Mouse (Mus musculus) embryonic facial prominence, embryonic 13.5 days (tissue): ENCODE measurements around the gene Cdkal1. TPM values are rescaled to one million over a fixed set of nuclear protein-coding genes. Genes with fewer than 3 reads are reported as not detected.

ENCODE experiments used
- ATAC-seq: fragments of 200-750 bp; cut with Nextera tagmentation; 2 replicates; pipeline ENCODE4 v1.8.0; 2017; ENCODE audit warnings: low read depth; ENCODE audit not compliant: insufficient number of reproducible peaks, insufficient read depth, low FRiP score, low TSS enrichment
- H3K27ac ChIP-seq: fragments of 300-500 bp; sonication (generic); 2 replicates; pipeline ENCODE4 v1.5.1; 2015; ENCODE audit warnings: moderate library complexity, mild to moderate bottlenecking, inconsistent platforms
- H3K27me3 ChIP-seq: fragments of 300-500 bp; sonication (generic); 2 replicates; pipeline ENCODE4 v1.6.1; 2015; ENCODE audit warnings: mild to moderate bottlenecking, inconsistent platforms
- H3K36me3 ChIP-seq: fragments of 300-500 bp; sonication (generic); 2 replicates; pipeline ENCODE4 v1.6.1; 2015; ENCODE audit warnings: mild to moderate bottlenecking, inconsistent platforms
- H3K4me1 ChIP-seq: fragments of 300-500 bp; sonication (generic); 2 replicates; pipeline ENCODE4 v1.6.1; 2015; ENCODE audit warnings: inconsistent platforms
- H3K4me2 ChIP-seq: fragments of 300-500 bp; sonication (generic); 2 replicates; pipeline ENCODE4 v1.6.1; 2015; ENCODE audit warnings: moderate library complexity, mild to moderate bottlenecking, inconsistent platforms
- H3K4me3 ChIP-seq: fragments of 300-500 bp; sonication (generic); 2 replicates; pipeline ENCODE4 v1.5.1; 2015; ENCODE audit warnings: mild to moderate bottlenecking, inconsistent platforms
- H3K9ac ChIP-seq: fragments of 300-500 bp; sonication (generic); 2 replicates; pipeline ENCODE4 v1.6.1; 2015; ENCODE audit warnings: mild to moderate bottlenecking, inconsistent platforms
- H3K9me3 ChIP-seq: fragments of 300-500 bp; sonication (generic); 2 replicates; pipeline ENCODE4 v1.6.1; 2016; ENCODE audit warnings: inconsistent platforms
- WGBS: fragments of 180-500 bp; shearing (Covaris S2); methylation state at CpG from one replicate; pipeline ENCODE4 v1.1.7; 2015; ENCODE audit warnings: mixed read lengths; 5-methylcytosine and 5-hydroxymethylcytosine counted together
- polyA plus RNA-seq: library from polyadenylated mRNA; unstranded; fragments of >200 nt; fragmentation: Nextera tagmentation; extraction: Ambion mirVana; gene quantifications from 2 replicates; pipeline ENCODE4 v1.2.1, GENCODE M21; 2015

Cdkal1 gene
- polyA plus RNA-seq, 1 experiment from 2014 or later = 34.0 TPM

DNA sequence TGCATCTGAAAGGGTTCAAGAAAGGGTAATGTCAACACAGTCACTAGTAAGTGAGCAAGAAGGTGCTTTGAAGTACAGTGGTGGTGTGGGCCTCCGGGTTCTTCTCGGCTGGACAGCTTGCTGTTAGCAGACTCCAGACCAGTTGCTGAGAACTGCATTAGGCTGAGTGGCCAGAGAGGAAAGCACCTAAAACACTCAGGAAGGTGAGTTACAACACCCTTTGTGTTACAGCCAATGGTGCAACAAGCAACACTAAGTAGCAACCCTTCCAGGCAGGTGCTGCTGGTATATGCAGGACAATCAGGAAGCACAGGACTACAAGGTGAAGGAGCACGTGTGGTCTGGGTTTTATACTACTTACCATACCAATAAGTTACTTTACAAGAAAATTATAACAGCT is 90.2 kb downstream of the Cdkal1 start:
- ATAC-seq = no peak
- H3K4me1 ChIP-seq = peaks cover 35% of the 10 kb centered on the region
- H3K4me2 ChIP-seq = no peak overlapping the region
- 78% methylated on average over 3 of the region's 3 CpGs for WGBS
- H3K9me3 ChIP-seq = no peaks in the 10 kb centered on the region
- H3K4me3 ChIP-seq = no peak overlapping the region
- H3K27ac ChIP-seq = no peak overlapping the region
- no peaks in the 10 kb centered on the region for H3K36me3 ChIP-seq
- H3K27me3 ChIP-seq = no peaks in the 10 kb centered on the region
- H3K9ac ChIP-seq = no peak overlapping the region

DNA sequence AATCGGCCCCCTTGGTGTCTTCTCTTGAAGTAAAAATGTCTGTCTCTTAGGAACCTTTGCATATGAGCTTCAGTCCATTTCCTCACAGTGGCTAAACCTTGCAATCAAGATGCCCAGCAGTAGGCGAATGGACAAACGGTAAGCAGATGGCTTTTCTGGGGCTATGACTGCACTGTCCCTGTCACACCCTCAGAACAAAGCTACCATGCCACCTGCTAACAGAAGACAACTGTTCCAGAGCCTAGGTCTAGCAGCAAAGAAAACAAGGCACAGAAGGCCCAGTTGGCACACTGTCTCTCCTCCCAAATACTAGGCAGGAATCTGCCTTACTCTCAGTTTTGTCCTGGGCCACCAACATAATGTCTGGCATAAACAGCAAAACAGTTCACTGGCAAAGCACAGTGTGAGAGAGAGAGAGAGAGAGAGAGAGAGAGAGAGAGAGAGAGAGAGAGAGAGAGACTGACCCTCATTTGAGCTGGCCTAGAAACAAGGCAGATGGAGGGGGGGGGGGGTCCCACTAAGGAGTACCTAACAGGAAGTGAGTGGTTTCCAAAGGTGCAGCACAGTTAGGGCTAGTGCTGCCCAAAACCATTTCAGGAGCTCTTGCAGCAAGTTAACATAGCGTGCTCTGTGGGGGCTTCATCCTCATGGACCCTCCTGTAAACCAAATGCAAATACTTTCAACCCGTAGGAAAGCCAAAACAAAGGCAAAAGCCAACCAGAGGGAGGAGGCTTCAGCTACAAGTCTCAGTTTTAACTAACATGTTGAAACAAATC is 95.6 kb downstream of the Cdkal1 start:
- peak overlapping the region; percentile 87 for H3K27ac ChIP-seq
- WGBS = 53% methylated on average over 5 of the region's 5 CpGs
- H3K9ac ChIP-seq = no peak overlapping the region
- H3K36me3 ChIP-seq = no peaks in the 10 kb centered on the region
- H3K4me1 ChIP-seq = peaks cover 30% of the 10 kb centered on the region
- no peak for ATAC-seq
- no peak overlapping the region for H3K4me2 ChIP-seq
- no peaks in the 10 kb centered on the region for H3K27me3 ChIP-seq
- no peak overlapping the region for H3K4me3 ChIP-seq
- no peaks in the 10 kb centered on the region for H3K9me3 ChIP-seq

DNA sequence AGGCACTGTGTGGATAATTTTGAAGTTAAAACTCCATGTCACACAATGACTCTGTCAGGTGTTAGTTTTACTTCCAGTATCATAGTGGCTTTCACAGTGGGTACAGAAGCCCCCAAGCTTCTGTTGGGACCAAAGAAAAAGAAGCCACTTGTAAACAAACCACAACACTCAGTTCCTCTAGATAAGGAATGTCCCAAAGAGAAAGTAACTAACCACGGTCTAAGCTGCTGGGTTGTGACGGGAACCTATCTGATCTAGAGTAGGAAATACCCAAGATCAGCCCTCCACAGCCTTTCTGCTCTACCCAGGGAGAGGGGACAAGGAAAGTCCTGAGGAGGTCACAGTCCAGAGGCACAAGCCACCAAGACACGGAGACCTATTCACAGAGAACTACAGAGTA is 99.4 kb downstream of the Cdkal1 start:
- Histone ChIP-seq H3K4me3 (no peak overlapping the region), H3K4me2 (no peak overlapping the region), H3K27me3 (no peaks in the 10 kb centered on the region), H3K36me3 (no peaks in the 10 kb centered on the region), H3K9ac (no peak overlapping the region), H3K4me1 (peaks cover 25% of the 10 kb centered on the region), H3K9me3 (no peaks in the 10 kb centered on the region), H3K27ac (no peak overlapping the region)
- 79% methylated on average over 3 of the region's 3 CpGs for WGBS
- ATAC-seq = no peak

DNA sequence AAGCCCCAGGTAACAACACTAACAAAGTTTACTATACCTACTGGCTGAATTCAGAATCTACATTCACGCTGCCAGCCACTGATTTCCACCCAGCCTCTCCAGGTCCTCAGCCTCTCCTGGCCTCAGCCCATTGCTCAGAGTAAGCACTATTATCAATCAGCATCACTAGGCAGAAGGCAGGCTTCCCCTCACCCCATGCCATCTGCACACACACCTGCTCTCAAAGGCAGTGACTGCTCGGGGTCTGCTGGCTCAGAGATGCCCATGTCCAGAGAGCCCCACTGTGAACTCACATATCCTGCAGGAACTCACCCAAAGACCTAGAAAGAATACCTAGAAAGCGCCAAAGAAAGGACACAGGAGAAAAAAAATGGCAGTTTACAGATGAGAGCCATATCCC is 102.2 kb downstream of the Cdkal1 start:
- Histone ChIP-seq H3K36me3 (no peaks in the 10 kb centered on the region), H3K4me3 (no peak overlapping the region), H3K27me3 (no peaks in the 10 kb centered on the region), H3K9ac (no peak overlapping the region), H3K4me2 (no peak overlapping the region), H3K27ac (no peak overlapping the region), H3K4me1 (peaks cover 7% of the 10 kb centered on the region; the same call in 1 of the 2 replicates), H3K9me3 (no peaks in the 10 kb centered on the region)
- no peak for ATAC-seq
- WGBS = 88% methylated on average over 3 of the region's 3 CpGs

DNA sequence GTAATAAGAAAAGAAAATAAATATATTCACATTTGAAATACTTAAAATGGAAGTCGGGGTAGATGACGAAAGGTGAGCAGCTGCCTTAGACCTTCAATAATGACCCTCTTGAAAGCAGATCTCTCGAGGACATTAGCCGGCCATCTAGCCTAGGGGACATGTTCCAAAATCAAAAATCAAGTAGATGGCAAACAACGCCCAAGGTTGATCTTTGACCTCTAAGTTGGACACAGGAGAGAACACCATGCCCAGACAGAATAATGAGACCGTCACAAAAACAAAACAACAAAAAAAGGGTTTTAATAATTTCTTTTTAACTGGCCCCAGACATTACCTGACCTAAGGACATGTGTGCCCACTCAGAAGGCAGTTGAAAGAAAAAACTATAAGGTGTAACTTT is 103.4 kb downstream of the Cdkal1 start:
- no peaks in the 10 kb centered on the region for H3K36me3 ChIP-seq
- peaks cover 10% of the 10 kb centered on the region for H3K4me1 ChIP-seq
- WGBS = 52% methylated on average over 6 of the region's 6 CpGs

DNA sequence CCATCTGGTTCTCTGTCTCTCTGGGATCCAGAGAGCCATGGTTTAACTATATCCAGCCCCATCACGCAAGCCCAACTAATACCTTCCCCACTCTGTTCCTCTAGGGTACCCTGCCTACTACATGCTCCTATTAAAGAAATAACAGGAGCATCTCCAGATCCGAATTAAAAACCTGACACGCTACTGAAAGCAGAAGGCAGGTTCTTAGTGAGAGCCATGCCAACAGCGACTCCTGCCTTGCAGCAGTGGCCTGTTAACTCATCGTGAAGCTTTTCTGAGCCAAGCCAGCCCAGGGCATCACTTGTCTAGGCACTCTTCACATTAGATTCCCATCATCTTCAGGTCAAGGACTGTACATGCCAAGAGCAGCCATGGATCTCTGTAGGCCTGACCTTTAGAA is 104.3 kb downstream of the Cdkal1 start:
- Histone ChIP-seq H3K9me3 (no peaks in the 10 kb centered on the region), H3K4me1 (peaks cover 13% of the 10 kb centered on the region), H3K27me3 (no peaks in the 10 kb centered on the region), H3K27ac (no peak overlapping the region), H3K4me2 (no peak overlapping the region), H3K36me3 (no peaks in the 10 kb centered on the region), H3K4me3 (no peak overlapping the region), H3K9ac (no peak overlapping the region)
- 85% methylated on average over 5 of the region's 5 CpGs for WGBS
- no peak for ATAC-seq

More for the DNA sequence above, 103.4 kb downstream of the Cdkal1 start:
- Histone ChIP-seq H3K27me3 (no peaks in the 10 kb centered on the region), H3K9me3 (no peaks in the 10 kb centered on the region), H3K27ac (no peak overlapping the region), H3K9ac (no peak overlapping the region), H3K4me3 (no peak overlapping the region), H3K4me2 (no peak overlapping the region)
- no peak for ATAC-seq

DNA sequence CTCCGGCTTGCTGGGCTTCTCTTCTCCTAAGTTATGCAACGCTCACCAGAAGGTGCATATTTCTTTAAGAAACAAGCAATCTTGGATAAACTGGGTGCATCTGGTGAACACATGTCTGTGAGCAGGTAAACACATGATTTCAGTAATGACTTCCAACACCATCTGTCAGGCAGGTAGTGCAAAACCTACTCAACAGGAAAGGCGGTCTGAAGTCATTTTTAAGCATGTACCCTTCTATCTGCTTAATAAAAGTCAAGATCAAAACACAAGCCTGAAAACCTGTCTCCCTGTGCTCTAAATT is 108.2 kb downstream of the Cdkal1 start:
- Histone ChIP-seq H3K9me3 (no peaks in the 10 kb centered on the region), H3K4me1 (peaks cover 24% of the 10 kb centered on the region), H3K27ac (peak overlapping the region; percentile 45; the same call in 1 of the 2 replicates), H3K36me3 (no peaks in the 10 kb centered on the region), H3K27me3 (no peaks in the 10 kb centered on the region), H3K9ac (no peak overlapping the region), H3K4me3 (no peak overlapping the region), H3K4me2 (no peak overlapping the region)
- WGBS = 47% methylated on average over 3 of the region's 3 CpGs
- ATAC-seq = no peak

DNA sequence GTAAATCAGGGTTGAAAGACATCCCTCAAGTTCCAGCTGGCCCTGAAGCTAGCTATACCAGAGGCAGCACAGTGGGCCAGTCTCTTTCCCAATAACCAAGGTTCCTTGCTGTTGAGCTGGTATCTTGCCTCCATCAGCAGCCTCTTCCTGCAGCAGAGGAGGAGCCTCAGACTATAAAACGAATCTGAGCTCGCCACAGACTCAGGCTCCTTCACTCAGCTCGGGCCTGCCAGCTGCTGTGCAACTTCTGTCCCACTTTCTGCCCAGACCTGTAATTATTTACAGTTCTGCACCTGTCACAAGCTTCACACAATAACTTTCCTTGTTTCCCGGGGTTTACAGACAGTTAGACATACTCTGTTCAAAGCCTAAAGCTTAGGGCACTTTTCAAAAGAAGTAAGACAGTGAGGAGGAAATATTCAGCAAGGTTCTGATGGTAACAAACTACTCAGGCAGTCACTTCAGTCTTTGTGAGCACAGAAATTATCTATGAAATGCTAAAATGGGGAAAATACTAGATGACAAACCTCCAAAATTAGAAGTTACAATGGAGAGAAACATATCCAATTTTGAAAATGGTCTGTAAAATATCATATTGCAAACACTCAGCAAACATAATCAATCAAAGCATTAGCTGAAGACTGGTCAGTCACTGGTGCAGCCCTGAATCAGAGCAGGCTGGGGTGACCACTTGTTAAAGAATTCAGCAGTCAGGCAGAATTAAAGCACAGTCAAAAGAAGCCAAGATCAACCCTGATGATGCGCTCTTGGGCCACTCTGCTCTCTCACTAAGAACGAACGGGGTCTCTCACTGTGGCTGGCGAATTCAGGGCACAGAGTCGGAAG is 108.8 kb downstream of the Cdkal1 start:
- Histone ChIP-seq H3K27ac (peak overlapping the region; percentile 45), H3K9ac (no peak overlapping the region), H3K9me3 (no peaks in the 10 kb centered on the region), H3K36me3 (no peaks in the 10 kb centered on the region), H3K27me3 (no peaks in the 10 kb centered on the region), H3K4me3 (no peak overlapping the region), H3K4me2 (no peak overlapping the region), H3K4me1 (peaks cover 24% of the 10 kb centered on the region)
- WGBS = 41% methylated on average over 9 of the region's 9 CpGs
- peak; percentile 67; the same call in 1 of the 2 replicates for ATAC-seq

DNA sequence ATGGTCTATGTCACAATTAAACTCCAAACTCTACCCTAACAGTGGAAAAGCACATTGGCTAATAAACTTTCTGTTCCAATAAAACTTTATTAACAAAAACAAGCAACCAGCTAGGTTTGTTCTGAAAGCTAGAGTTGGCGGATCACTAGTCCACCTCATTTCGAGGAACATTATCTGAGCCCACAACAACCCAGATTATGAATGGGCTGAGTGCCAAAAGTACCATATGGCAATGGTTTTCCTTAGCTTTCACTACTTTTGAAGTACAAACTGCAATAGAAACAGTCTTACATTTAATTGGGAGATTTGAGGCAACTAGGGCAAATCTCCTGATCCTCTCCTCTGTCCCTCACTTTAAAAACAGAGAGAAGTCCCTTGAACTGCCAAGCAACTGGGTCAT is 110.4 kb downstream of the Cdkal1 start:
- 20% methylated on average over 2 of the region's 2 CpGs for WGBS
- H3K27ac ChIP-seq = peak overlapping the region; percentile 64; the same call in 1 of the 2 replicates
- H3K9me3 ChIP-seq = no peaks in the 10 kb centered on the region
- peaks cover 24% of the 10 kb centered on the region for H3K4me1 ChIP-seq
- H3K9ac ChIP-seq = no peak overlapping the region
- H3K4me3 ChIP-seq = no peak overlapping the region
- no peaks in the 10 kb centered on the region for H3K27me3 ChIP-seq
- no peak overlapping the region for H3K4me2 ChIP-seq
- no peak for ATAC-seq
- H3K36me3 ChIP-seq = no peaks in the 10 kb centered on the region

DNA sequence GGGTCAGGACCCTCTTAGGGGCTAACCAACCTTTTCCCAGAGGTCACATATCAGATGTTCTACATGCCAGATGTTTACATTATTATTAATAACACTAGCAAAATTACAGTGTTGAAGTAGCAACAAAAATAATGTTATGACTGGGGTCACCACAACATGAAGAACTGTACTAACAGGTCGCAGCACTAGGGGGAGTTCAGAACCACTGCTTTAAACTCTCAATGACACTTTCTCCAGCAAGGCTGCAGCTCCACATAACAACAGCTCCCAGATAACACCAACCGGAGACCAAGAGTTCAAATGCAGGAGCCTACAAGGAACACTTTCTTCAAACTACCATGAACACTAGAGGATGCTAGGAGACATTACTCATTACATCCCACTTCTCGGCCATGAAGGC is 111.3 kb downstream of the Cdkal1 start:
- 84% methylated on average over 3 of the region's 3 CpGs for WGBS
- H3K4me3 ChIP-seq = no peak overlapping the region
- H3K4me2 ChIP-seq = no peak overlapping the region
- H3K4me1 ChIP-seq = peaks cover 24% of the 10 kb centered on the region
- no peaks in the 10 kb centered on the region for H3K36me3 ChIP-seq
- H3K27ac ChIP-seq = no peak overlapping the region
- H3K9ac ChIP-seq = no peak overlapping the region
- no peak for ATAC-seq
- H3K9me3 ChIP-seq = no peaks in the 10 kb centered on the region
- H3K27me3 ChIP-seq = no peaks in the 10 kb centered on the region

DNA sequence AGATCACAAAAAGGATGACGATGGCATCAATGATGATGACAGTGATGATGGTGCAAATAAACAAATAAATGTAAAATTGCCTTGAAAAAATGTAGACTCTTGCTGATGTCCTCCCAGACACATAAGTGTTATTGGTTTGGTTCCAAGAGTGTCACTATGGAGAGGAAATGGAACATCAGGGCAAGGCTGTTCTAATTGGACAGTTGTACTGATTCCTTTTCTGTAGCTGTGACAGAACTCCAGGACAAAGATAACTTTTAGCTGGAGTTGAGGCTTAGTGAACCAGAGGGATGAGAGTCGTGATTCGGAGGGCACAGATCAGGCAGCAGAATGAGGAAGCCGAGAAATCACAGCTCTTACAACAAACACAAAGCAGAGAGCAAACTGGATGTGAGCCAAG is 111.7 kb downstream of the Cdkal1 start:
- Histone ChIP-seq H3K4me3 (no peak overlapping the region), H3K4me1 (peaks cover 24% of the 10 kb centered on the region), H3K9me3 (no peaks in the 10 kb centered on the region), H3K4me2 (no peak overlapping the region), H3K9ac (no peak overlapping the region), H3K27me3 (no peaks in the 10 kb centered on the region), H3K27ac (no peak overlapping the region), H3K36me3 (no peaks in the 10 kb centered on the region)
- ATAC-seq = no peak
- WGBS = 74% methylated on average over 4 of the region's 4 CpGs
